20 mouse cellular contexts compared by ENCODE assay signal in genomic region chr4:117844467-117844866, GRCm38 (mm10). TPM values are rescaled to one million over a fixed set of nuclear protein-coding genes. Genes with fewer than 3 reads are reported as not detected.
DNase-seq lines count a peak whose midpoint lies in the region; ATAC-seq and TF ChIP-seq lines count a peak whose summit lies in the region.
"Had no signal": no experiment of that assay in that cellular context is flagged by ENCODE, and none has a peak within 500 bp of the region (broad histone marks: within the 10 kb centered on the region; RNA-seq: fewer than 3 reads in every experiment).

No protein-coding gene starts in this region.

- no peaks in the 10 kb centered on the region for H3K9me3 ChIP-seq in kidney, postnatal 0 days (replicated peaks; ENCODE audit: low read length)
- H3K9me3 ChIP-seq: embryonic facial prominence, embryonic 13.5 days; embryonic facial prominence, embryonic 15.5 days; forebrain, embryonic 10.5 days; forebrain, embryonic 12.5 days had no signal

- no peak overlapping the region for H3K4me3 ChIP-seq in kidney, postnatal 0 days (replicated peaks; ENCODE audit: low read depth, low read length)
- H3K4me3 ChIP-seq: embryonic facial prominence, embryonic 13.5 days; embryonic facial prominence, embryonic 15.5 days; erythroblast, embryonic 14.5 days; forebrain, embryonic 10.5 days; forebrain, embryonic 12.5 days had no signal

- peak; percentile 42 for DNase-seq in adrenal gland, postnatal 14 days
- no peak for DNase-seq in adrenal gland, postnatal 4 days (ENCODE audit: low spot score in 2 of 2)
- DNase-seq in kidney, postnatal 0 days (ENCODE audit: low spot score), result peak; percentile 44
- no peak for DNase-seq in kidney, adult 18-20 months
- DNase-seq: adrenal gland, adult 8-10 months; cerebellum, adult 11 months; cerebellum, adult 18-20 months; cerebellum, adult 8-10 months; cerebellum, adult 9-11 months; cerebellum, postnatal 14 days; cerebellum, postnatal 36 days; embryo, embryonic 11 days had no signal

- no peaks in the 10 kb centered on the region for H3K27me3 ChIP-seq in kidney, postnatal 0 days (ENCODE audit: insufficient read depth, low read length)
- H3K27me3 ChIP-seq: embryonic facial prominence, embryonic 13.5 days; embryonic facial prominence, embryonic 15.5 days; forebrain, embryonic 12.5 days had no signal

- H3K4me1 ChIP-seq in kidney, postnatal 0 days (replicated peaks; ENCODE audit: insufficient read depth, low read length), result peaks cover 2% of the 10 kb centered on the region; the same call in 1 of the 2 replicates
- H3K4me1 ChIP-seq: embryonic facial prominence, embryonic 13.5 days; embryonic facial prominence, embryonic 15.5 days had no signal

- no peak overlapping the region for H3K4me2 ChIP-seq in kidney, postnatal 0 days (ENCODE audit: low read length)
- H3K4me2 ChIP-seq: embryonic facial prominence, embryonic 13.5 days; embryonic facial prominence, embryonic 15.5 days; forebrain, embryonic 12.5 days had no signal

- H3K9ac ChIP-seq in kidney, postnatal 0 days (ENCODE audit: low read depth, low read length), result no peak overlapping the region
- H3K9ac ChIP-seq: embryonic facial prominence, embryonic 13.5 days; embryonic facial prominence, embryonic 15.5 days; forebrain, embryonic 12.5 days had no signal

- no peak overlapping the region for H3K27ac ChIP-seq in kidney, postnatal 0 days
- H3K27ac ChIP-seq: embryonic facial prominence, embryonic 13.5 days; embryonic facial prominence, embryonic 15.5 days; forebrain, embryonic 10.5 days; forebrain, embryonic 12.5 days had no signal

- no peaks in the 10 kb centered on the region for H3K36me3 ChIP-seq in kidney, postnatal 0 days (ENCODE audit: insufficient read depth, low read length)
- H3K36me3 ChIP-seq: embryonic facial prominence, embryonic 15.5 days; forebrain, embryonic 12.5 days had no signal

- no peak for ATAC-seq in kidney, postnatal 0 days (replicated peaks; ENCODE audit: low FRiP score, low read depth)
- ATAC-seq: forebrain, embryonic 14.5 days; forebrain, embryonic 16.5 days had no signal

- TF ChIP-seq CTCF in kidney, postnatal 0 days (IDR thresholded peaks at IDR 0.05; ENCODE audit: low read depth), result no peak

- 55% methylated on average over 5 of the region's 5 CpGs for WGBS in kidney, postnatal 0 days

RNA-seq across cellular contexts. Expression of gene Slc6a9, which starts 10.2 kb away (rescaled TPM):
- total RNA-seq in adrenal gland, postnatal 14 days (2021), result 9.4 and 10.3 TPM in 2 replicates
- total RNA-seq in adrenal gland, postnatal 4 days (2021), result 10 to 100 TPM; 17.3 to 19.9 TPM
- polyA plus RNA-seq in kidney, postnatal 0 days (2015; fragmentation: Nextera tagmentation; extraction: Ambion mirVana), result 8.6 and 9.0 TPM in 2 replicates

RNA-seq across cellular contexts. Expression of gene Ccdc24, which starts 27.9 kb away (rescaled TPM):
- total RNA-seq in adrenal gland, postnatal 14 days (2021), result 0.71 and 0.78 TPM in 2 replicates
- total RNA-seq in adrenal gland, postnatal 4 days (2021), result 1 to 10 TPM in 1 of 2 experiments, under 1 TPM in 1; 0.96 to 1.4 TPM
- polyA plus RNA-seq in kidney, postnatal 0 days (2015; fragmentation: Nextera tagmentation; extraction: Ambion mirVana), result 0.97 and 1.1 TPM in 2 replicates

RNA-seq across cellular contexts. Expression of gene B4galt2, which starts 38.8 kb away (rescaled TPM):
- 12.6 and 15.1 TPM in 2 replicates for total RNA-seq in adrenal gland, postnatal 14 days (2021)
- 10 to 100 TPM; 32.6 to 34.6 TPM for total RNA-seq in adrenal gland, postnatal 4 days (2021)
- 17.1 and 18.2 TPM in 2 replicates for polyA plus RNA-seq in kidney, postnatal 0 days (2015; fragmentation: Nextera tagmentation; extraction: Ambion mirVana)
- total RNA-seq: common myeloid progenitor, adult 5-6 weeks had no signal

RNA-seq across cellular contexts. Expression of gene Atp6v0b, which starts 42.7 kb away (rescaled TPM):
- total RNA-seq in adrenal gland, postnatal 14 days (2021), result 167 and 172 TPM in 2 replicates
- 100 to 1,000 TPM; 139 to 148 TPM for total RNA-seq in adrenal gland, postnatal 4 days (2021)
- polyA plus RNA-seq in kidney, postnatal 0 days (2015; fragmentation: Nextera tagmentation; extraction: Ambion mirVana), result 374 and 379 TPM in 2 replicates

RNA-seq across cellular contexts. Expression of gene Dph2, which starts 47.4 kb away (rescaled TPM):
- total RNA-seq in adrenal gland, postnatal 14 days (2021), result 10.2 and 10.7 TPM in 2 replicates
- total RNA-seq in adrenal gland, postnatal 4 days (2021), result 1 to 10 TPM; 9.6 to 9.8 TPM
- 12.5 and 14.2 TPM in 2 replicates for polyA plus RNA-seq in kidney, postnatal 0 days (2015; fragmentation: Nextera tagmentation; extraction: Ambion mirVana)

Comparison
In these comparisons a context has a peak if more than half of its experiments do, and no peak if none do; other contexts are left out.
1. DNase-seq: peak in adrenal gland, postnatal 14 days (single experiment) and kidney, postnatal 0 days (single experiment); none in adrenal gland, postnatal 4 days (0 of 2) and kidney, adult 18-20 months (single experiment).